Mouse (Mus musculus) adrenal gland, adult 2 months (tissue): ENCODE data around the gene Tbce. TPM values are rescaled to one million over a fixed set of nuclear protein-coding genes. Genes with fewer than 3 reads are reported as not detected.

ENCODE experiments used
- DNase-seq: peaks from one replicate; pipeline ENCODE4 v3.0.0; 2021
- polyA plus RNA-seq: library from polyadenylated mRNA; depleted of rRNA; stranded (reverse); fragments of >200 nt; gene quantifications from 2 replicates; pipeline ENCODE4 v1.2.3, GENCODE M21; 2012; rRNA removed
- total RNA-seq, 2 experiments: library from RNA; stranded (reverse); gene quantifications; 2 replicates each; pipeline ENCODE4 v1.2.3; 2021

The Tbce gene
- total and polyA plus RNA-seq, 3 experiments = 5.4 to 45.3 (median 35.2) TPM

DNA sequence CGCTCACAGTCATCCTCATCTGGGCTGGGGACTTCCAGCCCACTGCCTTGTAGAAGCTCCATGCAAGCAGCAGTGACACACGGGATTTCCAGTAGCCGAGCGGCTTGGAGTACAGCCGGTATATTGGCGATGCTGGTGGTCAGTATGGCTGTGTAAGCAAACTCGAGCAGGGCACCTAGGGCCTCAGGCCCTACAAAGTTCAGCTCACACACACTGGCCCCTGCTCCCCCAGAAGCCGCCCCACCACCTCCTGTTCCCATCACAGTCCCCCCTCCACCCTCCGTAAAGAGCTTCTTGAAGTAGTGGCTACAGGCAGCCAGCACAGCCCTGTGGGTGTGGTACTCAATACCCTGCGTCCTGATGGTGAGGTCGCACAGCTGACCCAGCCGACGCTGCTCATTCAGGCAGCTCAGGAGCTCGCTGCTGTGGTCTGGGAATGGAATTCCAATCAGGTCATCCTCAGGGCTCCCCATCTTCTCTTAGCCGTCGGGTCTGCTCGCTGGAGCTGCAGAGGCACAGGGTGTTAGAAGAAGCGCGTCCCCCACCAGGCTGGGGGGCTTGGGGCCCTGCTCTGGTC is 74.0 kb downstream of the Tbce start:
- no peak for DNase-seq

DNA sequence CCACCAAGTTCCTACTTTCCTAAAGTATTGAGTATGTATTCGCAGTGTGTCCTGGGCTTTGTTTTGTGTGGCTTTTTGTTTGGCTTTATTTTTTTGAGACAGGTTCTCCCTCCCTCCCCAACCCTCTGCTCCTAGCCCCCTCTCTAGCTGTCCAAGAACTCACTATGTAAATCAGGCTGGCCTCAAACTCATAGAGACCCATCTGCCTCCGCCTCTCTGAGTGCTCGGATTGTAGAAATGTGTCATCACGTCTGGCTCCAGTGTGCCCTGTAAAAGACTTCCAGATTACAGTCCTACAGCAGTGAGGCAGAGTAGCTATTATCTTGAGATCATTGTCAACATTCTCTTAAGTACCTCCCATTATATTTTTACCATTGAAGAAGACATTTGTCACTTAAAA is 78.4 kb downstream of the Tbce start:
- no peak for DNase-seq

DNA sequence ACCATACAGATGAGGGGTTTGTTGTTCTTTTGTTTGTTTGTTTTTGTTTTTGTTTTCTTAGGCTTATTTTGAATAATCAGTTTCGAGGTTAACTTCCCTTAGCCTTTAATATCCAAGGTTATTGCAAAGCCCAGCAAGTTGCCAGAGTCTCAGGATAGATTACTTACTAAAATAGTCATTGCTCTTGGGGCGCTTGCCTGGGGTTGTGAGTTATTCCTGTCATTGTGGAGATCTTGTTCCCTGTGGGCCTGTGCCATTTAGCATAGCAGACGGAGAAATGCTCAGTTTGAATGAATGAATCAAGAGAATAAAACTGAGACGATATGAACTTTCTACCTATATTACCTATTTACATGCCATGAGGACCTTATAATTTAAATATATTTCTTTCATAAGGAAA is 79.2 kb downstream of the Tbce start:
- no peak for DNase-seq

DNA sequence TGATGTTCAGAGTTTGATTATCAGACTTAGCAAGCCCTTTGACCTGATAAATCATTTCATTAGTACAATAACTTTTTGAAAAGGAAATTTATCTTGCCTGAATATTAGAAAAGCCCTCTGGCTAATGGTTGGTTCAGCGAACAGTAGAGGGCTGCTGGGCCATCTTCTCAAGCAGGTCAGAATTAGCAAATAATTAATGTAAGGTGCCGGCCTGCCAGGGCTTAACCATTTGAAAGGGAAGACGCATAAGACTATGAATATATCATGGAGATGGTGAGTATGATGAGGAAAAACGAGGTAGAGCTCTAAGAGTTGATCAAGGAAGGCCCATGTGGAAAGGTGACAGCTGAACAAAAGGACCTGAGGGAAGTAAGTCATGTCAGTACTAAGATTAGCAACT is 82.8 kb downstream of the Tbce start:
- no peak for DNase-seq

DNA sequence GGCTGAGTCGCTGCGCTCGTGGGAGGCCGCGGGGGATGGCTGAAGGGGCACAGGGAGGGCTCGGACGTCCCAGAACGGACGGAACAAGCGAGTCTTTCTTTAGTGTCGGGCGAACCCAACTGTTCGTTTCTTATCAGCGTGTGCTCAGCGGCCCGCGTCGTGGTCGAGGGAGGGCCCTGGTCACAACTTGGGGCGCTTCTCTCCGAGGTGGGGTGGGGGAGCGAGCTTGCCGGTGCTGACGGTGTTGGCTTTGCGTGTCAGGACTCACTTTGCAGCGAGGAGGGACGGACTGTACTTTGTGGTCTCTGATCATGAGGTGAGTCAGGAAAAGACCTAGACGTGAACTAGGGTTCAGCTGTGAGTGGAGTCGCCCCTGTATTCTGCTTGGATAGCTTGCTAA is 84.5 kb downstream of the Tbce start:
- peak; percentile 68 for DNase-seq

DNA sequence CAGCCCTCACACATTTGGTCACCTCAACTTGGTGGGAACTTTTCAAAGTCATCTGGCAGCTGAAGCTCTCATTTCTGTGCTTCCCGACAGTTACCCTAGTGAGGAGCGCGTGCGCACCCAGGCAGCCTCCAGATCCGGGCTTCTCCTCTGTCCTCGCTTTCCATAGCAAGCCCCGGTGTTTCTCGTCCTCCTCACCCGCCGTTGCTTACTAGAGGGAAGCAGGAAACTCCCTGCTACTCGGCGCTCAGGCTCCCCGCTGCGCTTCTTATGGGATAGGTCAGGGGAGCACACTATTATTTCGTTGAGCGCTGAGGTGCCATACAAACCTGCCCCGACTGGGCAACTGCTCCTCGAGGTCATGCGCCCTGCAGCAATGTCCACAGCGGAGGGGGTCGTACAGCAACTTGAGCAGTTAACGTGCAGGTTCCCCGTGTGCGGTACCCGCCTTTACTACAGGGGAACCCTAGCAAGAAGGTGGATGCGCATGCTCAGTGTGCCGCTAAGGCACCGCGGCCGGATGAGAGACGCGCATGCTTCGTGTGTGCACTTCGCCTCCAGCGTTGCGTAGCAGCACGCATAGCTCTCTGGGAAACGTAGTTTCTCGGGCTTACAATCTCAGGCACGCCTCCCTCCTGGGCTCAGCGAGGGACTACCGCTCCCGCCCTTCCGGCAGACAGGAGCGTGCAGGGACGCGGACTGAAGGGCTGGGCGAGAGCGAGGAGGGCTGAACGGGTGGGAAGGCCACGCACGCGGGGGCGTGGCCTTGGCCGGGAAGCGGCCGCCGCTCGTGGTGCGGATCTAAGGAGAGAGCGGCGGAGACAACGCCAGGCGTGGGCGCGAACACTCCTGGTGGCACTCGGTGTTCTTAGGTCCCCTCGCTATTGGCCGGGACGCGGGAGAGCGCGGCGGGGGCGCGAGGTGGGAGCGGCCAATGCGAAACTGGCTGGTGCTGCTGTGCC is 85.3 kb downstream of the Tbce start, which contains the start of gene B3galnt2:
Gene B3galnt2 (plus strand): TSS at position 596 of the 959 bp plus-strand sequence.
- DNase-seq = peak; percentile 98

Other genes with a start within 250 kb of the Tbce start
- gene B3galnt2, start 85.2 kb downstream of the Tbce start, total RNA-seq = 10 to 100 TPM; 18.5 to 22.5 TPM
- 37.5 and 51.4 TPM in 2 replicates for gene B3galnt2, start 85.2 kb downstream of the Tbce start, polyA plus RNA-seq
- gene Arid4b, start 23.6 kb upstream of the Tbce start, total RNA-seq = 10 to 100 TPM; 25.5 to 34.6 TPM
- gene Arid4b, start 23.6 kb upstream of the Tbce start, polyA plus RNA-seq = 5.5 TPM in 2 replicates
- gene Ggps1, start 23.9 kb upstream of the Tbce start, total RNA-seq = 10 to 100 TPM; 37.4 to 37.6 TPM
- 2.6 and 2.9 TPM in 2 replicates for gene Ggps1, start 23.9 kb upstream of the Tbce start, polyA plus RNA-seq